8 mouse cellular contexts compared by ENCODE assay signal in the genomic region with DNA sequence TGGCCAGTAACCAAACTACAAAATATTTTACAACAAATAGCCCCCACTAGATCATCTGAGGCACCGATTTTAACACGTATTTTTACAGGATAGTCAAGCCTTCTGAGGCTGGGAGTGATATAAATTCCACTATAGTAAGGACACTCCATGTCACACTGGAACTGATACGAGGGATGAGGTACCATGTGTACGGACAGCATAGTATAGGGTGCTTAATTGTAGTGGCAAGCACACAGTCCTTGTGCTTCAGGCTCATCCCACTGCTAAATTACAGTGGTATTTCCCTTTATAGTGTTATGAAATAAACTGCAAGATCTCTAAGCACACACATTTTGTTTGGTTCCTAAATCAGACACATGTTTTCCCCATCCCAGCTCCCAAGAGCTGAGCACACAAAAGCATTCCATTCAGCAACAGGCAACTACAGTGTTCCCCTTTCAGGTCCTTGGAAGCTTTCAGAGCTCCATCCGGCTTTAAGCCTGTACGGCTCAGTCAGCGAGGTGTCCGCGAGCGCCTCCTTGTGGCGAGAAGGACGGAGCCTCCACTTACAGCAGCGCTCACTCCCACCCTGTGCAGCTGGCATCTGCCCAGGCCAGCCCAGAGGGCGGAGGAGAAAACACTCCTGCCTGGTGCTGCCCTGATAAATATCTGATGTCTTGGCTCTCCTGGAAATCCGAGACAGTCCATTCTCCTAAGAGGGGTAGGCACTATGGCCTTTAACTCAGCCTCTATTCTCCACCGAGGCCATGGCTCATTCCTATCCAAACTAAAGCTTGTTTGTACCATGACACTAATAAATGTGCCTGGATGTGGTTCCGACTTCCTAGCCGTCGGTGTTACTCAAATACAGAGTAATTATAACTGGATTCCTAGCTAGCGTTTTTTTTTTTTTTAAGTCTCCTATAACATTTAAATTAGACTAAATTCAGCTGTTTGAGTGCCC.
DNase-seq lines count a peak whose midpoint lies in the region; ATAC-seq lines count a peak whose summit lies in the region.

No protein-coding gene starts in this region.

- peak; percentile 88 for DNase-seq in ZHBTc4 (ENCODE audit: low read depth, low spot score)
- peak; percentile 2 for DNase-seq in cerebellum, adult 9-10 months
- peak; percentile 66 for DNase-seq in hindlimb bud, embryonic 11.5 days (ENCODE audit: extremely low spot score, low read depth, low spot score)
- DNase-seq in left cerebral cortex, adult 9 months (ENCODE audit: low spot score in 2 of 2): peak; percentile 40 to 79
- DNase-seq in midbrain, embryonic 11.5 days (ENCODE audit: low spot score, missing footprints): peak; percentile 98
- peak; percentile 28 to 68 for DNase-seq in spleen, postnatal 4 days (ENCODE audit: low spot score in 2 of 2)
- no peak for DNase-seq in B cell, adult 2 months

- no peak overlapping the region for H3K4me3 ChIP-seq in midbrain, embryonic 11.5 days (ENCODE audit: low read depth, low read length)

- H3K27me3 ChIP-seq in midbrain, embryonic 11.5 days (ENCODE audit: control insufficient read depth, insufficient read depth, low read length): peaks cover 12% of the 10 kb centered on the region

- no peaks in the 10 kb centered on the region for H3K9me3 ChIP-seq in midbrain, embryonic 11.5 days (ENCODE audit: control insufficient read depth, low read length)

- no peaks in the 10 kb centered on the region for H3K36me3 ChIP-seq in midbrain, embryonic 11.5 days (ENCODE audit: control insufficient read depth, insufficient read depth, low read length)

- no peak overlapping the region for H3K9ac ChIP-seq in midbrain, embryonic 11.5 days (ENCODE audit: low read length)

- WGBS in midbrain, embryonic 11.5 days: 39% methylated on average over 20 of the region's 20 CpGs

- H3K27ac ChIP-seq in midbrain, embryonic 11.5 days (ENCODE audit: low read depth, low read length): no peak overlapping the region

- peak; percentile 83 for ATAC-seq in frontal cortex, adult (ENCODE audit: low TSS enrichment)
- peak; percentile 86 for ATAC-seq in midbrain, embryonic 11.5 days (ENCODE audit: low FRiP score)

- H3K4me2 ChIP-seq in midbrain, embryonic 11.5 days: no peak overlapping the region

- peaks cover 12% of the 10 kb centered on the region for H3K4me1 ChIP-seq in midbrain, embryonic 11.5 days (ENCODE audit: control insufficient read depth, insufficient read depth, low read length)

Comparison
In these comparisons a context has a peak if more than half of its experiments do, and no peak if none do; other contexts are left out.
1. DNase-seq: peak in ZHBTc4 (single experiment), cerebellum, adult 9-10 months (single experiment), hindlimb bud, embryonic 11.5 days (single experiment), left cerebral cortex, adult 9 months (2 of 2), midbrain, embryonic 11.5 days (single experiment) and spleen, postnatal 4 days (2 of 2); none in B cell, adult 2 months (0 of 2).